Mouse (Mus musculus) bone marrow macrophage, adult 2 months (primary cell): ENCODE measurements at regions not wholly inside any gene's neighbourhood (a gene's known extent, or its start where the extent isn't known, plus 50 kb on each side); places are given as distances from the start of the nearest gene placed in this dataset.

Source experiments
- CTCF ChIP-seq: IDR thresholded peaks from 2 replicates; pipeline ENCODE4 v1.5.1; 2012; ENCODE audit warnings: low read depth, mild to moderate bottlenecking, low read length, moderate library complexity
- POLR2A ChIP-seq: IDR thresholded peaks from 2 replicates; pipeline ENCODE4 v1.6.1; 2012; ENCODE audit warnings: mild to moderate bottlenecking, low read depth, low read length, borderline replicate concordance

DNA sequence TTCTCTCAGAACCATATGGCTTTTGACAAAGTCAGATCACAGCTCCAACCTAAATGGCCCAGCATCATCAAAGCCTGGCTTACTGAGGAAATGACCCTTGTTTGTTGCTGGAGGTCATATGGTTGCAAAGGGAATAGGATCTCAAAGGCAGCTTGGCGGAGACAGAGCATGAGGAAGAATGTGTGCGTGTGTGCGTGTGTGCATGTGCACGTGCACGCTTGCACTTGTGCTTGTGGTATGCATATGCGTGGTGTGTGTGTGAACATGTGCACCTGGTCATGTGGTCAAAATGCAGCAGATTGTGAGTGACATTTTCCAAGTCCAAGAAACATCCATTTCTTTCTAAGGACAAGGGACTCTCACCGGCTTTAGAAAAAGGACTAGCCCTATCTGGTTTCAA is 216.9 kb downstream of the Dact1 start:
- TF ChIP-seq CTCF (no peak), POLR2A (no peak)
